Mouse (Mus musculus): ENCODE measurements around the gene Ccsap.

Ccsap gene

DNA sequence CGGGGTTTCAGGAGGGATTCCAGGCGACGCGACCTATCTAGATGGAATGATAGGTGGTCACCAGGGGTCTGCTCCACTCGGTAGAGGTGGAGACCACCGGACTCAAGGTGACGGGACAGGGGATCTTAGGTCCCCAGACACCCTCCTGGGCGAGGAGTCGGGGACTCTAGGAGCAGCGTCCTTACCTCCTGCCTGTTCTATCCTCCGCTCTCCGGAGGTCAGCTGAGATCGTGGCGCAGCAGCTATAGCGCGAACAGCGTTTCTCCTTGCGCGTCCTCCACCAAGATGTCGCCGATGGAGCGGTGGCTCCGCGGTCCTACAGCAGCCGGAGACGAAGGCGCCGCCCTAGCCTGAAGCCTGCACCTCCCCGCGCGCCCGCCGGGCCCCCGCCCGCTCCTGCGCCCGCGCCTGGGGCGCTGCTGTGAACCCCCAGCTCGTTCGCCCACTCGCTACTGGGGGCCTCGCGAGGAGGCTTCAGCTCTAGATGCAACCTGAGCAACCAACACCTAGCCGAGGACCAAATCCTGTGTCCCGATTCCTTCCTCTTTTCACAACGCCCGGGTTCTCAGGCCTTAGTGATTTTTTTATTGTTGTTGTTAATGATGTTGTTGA is at the start of gene Ccsap:
Gene Ccsap, minus strand, starts transcription at position 562 of the 612 bp plus-strand sequence.
- in situ Hi-C loops (cut with MboI): no loop called here

DNA sequence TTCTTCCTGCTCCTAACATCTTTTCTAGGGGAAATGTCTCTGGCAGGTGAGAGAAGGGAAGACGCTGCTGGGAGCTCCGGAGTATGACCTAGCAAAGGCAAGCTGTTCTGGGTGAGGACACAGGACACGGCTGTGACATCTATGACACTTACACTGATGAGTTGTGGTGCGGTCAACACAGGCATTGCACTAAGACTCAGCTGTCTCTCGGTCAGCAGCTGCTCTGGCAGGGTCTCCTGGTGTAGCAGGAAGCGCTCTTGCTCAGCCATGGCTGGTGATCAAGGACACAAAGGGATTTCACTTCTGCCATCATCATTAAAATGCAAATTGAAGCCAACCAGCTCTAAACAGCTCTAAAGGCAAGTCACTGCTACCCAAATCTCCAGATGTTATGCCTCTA is 47.6 kb upstream of the Ccsap start:
- in situ Hi-C loops (cut with MboI): no loop called here

- in situ Hi-C loops (cut with MboI): no loop called here
Observed at GRCm38 (mm10) chr8:123902653-123903052, 42.6 kb upstream of the Ccsap start.

GRCm38 (mm10) chr8:123899366-123899765 is 39.4 kb upstream of the Ccsap start:
- in situ Hi-C loops (cut with MboI): no loop called here

- in situ Hi-C loops (cut with MboI): no loop called here
Observed at GRCm38 (mm10) chr8:123898576-123898975, 38.6 kb upstream of the Ccsap start.

DNA sequence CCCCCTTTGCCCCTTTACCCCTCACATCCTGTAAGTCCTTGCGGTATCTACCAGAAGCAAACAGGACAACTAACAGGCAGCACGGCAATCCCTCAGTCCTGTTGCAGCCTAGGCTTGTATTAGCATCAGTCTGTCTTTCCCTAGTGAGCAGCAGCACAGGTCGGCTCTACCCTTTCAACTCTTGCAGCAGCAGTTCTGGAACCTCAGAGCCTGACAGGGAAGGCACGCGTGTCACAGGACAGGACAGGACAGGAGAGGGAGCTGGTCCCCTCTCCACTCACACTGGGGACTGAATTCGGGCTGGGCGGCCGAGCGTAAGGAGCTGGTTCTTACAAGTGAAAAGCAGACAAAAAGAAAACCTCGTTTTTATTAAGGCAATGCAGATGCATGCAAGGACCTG is 36.8 kb upstream of the Ccsap start:
- in situ Hi-C loops (cut with MboI): no loop called here

DNA sequence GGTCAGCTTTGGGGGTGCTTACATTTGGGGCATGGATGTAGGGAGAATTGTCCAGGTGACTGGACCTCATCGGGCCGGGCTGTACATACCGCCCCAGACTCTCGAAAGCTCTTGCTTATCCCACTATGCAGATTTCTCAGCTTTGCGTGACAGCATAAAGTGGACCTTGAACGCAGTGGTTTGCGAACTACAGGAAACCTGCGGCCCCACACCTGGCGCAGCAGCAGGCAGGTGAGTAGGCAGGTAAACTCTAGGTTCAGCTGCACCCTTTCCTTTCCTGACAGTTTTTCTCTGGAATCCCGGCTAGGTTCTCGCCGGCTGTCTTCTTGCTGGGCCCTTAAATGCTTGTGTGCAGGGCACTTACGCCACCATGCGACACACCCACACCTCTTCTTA is 36.4 kb upstream of the Ccsap start:
- in situ Hi-C loops (cut with MboI): no loop called here

GRCm38 (mm10) chr8:123895680-123896365 is 35.8 kb upstream of the Ccsap start:
- in situ Hi-C loops (cut with MboI): no loop called here

DNA sequence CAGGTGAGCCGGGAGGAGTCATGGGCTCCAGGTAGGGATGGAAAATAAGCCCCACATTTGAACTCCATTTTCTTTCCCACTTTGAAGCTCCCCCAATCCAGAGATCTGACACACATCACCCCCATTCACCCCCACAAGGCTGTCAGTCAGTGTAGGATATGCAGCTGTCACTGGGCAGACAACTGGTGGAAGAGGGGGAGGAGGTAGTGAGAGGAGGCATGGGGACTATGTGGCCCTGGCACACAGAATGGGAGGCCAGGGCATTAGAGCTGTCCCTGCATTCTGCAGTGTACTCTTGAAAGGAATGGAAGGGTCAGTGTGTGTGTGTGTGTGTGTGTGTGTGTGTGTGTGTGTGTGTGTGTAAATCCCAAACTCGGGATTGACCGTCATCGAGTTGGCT is 35.2 kb upstream of the Ccsap start:
- in situ Hi-C loops (cut with MboI): no loop called here

DNA sequence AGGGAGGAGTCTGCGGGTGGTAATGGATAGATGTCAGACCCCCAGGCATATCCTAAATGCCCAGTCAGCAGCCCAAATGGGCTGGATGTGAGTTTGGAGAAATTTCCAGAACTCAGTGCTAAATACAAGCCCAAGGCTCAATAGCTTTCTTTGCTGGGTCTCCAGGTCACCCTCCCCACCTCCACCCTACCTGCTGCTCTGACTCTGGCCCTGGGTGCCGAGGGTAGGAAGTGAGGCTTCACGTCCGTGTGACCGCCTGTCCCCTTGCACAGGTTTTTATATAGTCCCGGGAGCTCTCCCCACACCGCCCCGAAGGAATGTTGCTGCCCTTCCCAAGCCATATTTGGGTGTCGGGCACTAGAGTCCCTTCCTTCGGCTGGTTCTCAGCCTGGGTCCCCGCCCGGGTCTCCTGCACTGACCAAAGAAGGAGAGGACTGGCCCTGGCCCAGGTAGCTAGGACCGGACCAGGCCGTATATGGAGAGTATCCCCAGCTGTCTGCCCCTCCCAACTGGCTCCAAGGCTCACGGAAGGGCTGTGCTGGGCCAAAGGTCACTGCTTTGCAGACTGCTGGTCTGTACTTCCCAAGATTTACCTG is 34.6 kb upstream of the Ccsap start, which contains the start of gene Acta1:
Gene Acta1, minus strand, starts transcription at position 250 of the 596 bp plus-strand sequence.
- in situ Hi-C loops (cut with MboI): no loop called here

GRCm38 (mm10) chr8:123893413-123893812 is 33.4 kb upstream of the Ccsap start:
- in situ Hi-C loops (cut with MboI): no loop called here

GRCm38 (mm10) chr8:123892586-123893155 is 32.7 kb upstream of the Ccsap start:
- in situ Hi-C loops (cut with MboI): no loop called here

DNA sequence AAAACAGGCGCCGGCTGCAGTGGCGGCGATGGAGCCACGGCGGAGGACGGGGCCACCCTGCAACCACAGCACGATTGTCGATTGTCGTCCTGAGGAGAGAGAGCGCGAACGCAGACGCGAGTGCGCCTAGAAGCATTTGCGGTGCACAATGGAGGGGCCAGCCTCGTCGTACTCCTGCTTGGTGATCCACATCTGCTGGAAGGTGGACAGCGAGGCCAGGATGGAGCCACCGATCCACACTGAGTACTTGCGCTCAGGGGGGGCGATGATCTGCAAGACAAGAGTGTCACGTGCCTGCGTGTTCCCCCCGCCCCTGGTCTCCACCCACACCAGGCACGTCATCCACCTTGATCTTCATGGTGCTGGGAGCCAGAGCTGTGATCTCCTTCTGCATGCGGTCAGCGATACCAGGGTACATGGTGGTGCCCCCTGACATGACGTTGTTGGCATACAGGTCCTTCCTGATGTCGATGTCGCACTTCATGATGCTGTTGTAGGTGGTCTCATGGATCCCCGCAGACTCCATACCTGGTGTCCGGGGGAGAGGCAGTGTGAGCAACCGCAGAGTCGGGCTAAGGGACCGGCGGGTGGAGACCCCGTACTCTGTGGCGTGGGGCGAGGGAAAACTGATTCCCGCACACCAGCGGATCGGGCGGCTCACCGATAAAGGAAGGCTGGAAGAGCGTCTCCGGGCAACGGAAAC is 32.0 kb upstream of the Ccsap start:
- in situ Hi-C loops (cut with MboI): no loop called here

DNA sequence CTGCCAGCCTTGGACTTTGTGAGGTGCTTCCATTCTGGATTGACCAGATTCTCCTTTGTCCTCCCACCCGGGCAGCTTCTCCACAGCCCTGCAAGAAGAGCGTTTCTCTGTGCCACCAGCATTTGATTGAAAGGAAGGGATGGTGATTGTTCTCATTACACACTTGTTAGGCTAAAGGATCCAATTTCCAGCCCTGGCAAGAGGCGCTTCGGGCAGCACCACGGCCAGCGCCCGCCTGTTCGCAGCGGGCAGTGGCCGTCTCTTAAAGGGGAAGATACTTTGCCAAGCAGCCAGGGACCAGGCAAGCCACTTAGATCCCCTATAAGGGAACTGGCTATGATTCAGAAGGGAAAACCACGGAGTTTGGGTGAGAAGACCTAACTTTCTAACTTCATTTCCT is 31.3 kb upstream of the Ccsap start:
- in situ Hi-C loops (cut with MboI): no loop called here

GRCm38 (mm10) chr8:123889797-123890196 is 29.8 kb upstream of the Ccsap start:
- in situ Hi-C loops (cut with MboI): no loop called here

GRCm38 (mm10) chr8:123887956-123888355 is 27.9 kb upstream of the Ccsap start:
- in situ Hi-C loops (cut with MboI): no loop called here

DNA sequence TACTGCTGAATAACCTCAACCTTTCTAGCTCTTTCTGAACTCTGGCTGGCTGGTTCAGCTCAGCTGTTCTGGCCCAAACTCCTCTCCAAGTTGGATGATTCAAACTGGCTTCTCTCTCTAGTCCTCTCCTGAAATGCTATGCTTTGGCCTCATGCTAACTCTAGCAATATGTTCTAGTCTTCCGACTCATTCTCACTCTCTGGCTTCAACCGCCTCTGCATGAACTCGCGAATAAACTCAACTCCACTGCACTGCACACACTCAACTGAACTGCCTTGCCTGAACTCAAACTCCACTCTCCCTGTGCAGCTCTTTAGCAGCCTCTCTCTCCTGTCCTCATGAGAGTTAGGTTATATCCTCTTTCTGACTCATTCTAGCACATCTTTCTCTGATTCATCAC is 27.2 kb upstream of the Ccsap start:
- in situ Hi-C loops (cut with MboI): no loop called here

- in situ Hi-C loops (cut with MboI): no loop called here
Observed at GRCm38 (mm10) chr8:123884721-123885565, 24.9 kb upstream of the Ccsap start.

GRCm38 (mm10) chr8:123883094-123883493 is 23.1 kb upstream of the Ccsap start:
- in situ Hi-C loops (cut with MboI): no loop called here

- in situ Hi-C loops (cut with MboI): no loop called here
Observed at GRCm38 (mm10) chr8:123882412-123882811, 22.4 kb upstream of the Ccsap start.

DNA sequence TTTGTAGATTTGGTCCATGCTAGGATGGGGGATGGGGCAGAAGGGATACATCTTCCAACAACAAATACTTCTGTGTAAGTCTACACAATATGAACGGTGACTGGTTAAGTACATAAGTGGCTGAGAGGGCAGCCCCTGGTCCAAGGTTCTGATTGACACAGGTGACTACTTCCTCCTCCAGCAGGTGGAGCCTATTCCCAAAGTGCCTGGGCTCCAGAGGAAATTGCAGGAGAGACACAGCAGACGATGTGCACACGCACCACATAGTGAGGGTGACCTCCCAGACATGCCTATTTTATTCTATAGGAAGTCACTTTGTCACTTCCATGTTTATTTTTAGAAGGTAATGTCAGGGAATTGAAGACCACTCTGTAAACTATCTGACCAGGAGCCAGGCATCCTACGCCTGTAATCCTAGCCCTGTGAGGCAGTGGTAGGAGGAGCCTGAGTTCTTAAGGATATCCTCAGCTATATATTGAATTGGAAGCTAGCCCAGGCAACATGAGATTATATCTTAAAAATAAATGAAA is 20.9 kb upstream of the Ccsap start:
- in situ Hi-C loops (cut with MboI): no loop called here
